1 mouse cellular context compared by ENCODE assay signal in the genomic region with DNA sequence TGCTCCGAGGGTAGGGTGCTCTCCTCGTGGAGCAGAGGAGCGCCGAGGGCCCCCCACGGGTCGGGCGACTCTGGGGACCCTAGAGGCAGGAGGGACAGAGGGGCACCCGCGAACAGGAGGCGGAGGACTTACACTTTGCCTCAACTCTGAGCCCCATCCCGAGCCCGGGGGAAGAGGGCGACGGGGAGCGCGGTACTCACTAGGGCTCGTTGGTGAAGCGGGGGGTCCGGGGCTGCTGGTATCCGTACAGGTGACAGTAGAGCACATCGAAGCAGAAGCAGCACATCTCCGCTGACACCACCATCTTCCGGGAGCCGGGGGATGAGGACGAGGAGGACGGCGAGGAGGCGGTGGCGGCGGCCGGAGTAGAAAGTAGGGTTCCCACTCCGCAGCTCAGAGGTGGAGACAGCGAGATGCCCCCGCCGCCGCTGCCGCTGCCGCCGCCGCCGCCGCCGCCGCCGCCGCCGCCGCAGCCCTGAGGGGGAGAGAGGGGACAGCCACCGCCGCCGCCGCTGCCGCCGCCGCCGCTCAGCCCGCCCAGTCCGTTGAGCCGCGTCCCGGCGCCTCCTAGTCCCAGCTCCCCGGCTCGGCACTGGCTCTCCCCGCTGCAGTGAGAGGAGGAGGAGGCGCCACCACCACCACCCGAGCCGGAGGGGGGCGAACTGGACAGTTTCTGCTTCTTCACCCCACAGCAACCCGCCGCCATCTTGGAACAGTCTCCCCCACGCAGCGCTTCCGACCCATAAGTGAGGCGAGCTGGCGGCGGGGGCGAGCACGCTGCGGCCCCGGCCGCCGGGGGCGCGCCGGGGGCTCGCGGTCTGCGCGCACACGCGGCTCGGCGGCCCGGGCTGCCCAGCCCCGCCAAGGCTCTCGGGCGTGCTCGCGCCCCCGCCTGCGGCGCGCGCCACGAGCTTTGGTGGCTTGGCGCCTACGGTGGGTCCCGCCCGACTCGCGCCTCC.
TF ChIP-seq lines count a peak whose summit lies in the region.

A gene (minus strand): TSS at position 721 of the 959 bp plus-strand sequence.

TF ChIP-seq in CH12.LX, 34 proteins besides CTCF, POLR2A, EP300 and RAD21 (continued from another document):
- peak; percentile 9; the same call in 1 of the 2 replicates for TF ChIP-seq HCFC1 (IDR thresholded peaks at IDR 0.05; ENCODE audit: low read depth, low read length)
- TF ChIP-seq USF1 (IDR thresholded peaks at IDR 0.05; ENCODE audit: low read depth, low read length), result no peak
- TF ChIP-seq NELFE (IDR thresholded peaks at IDR 0.05; ENCODE audit: low read depth, low read length), result peak; percentile 74
- TF ChIP-seq TBP (conservative IDR thresholded peaks at IDR 0.05; ENCODE audit: low read depth, low read length), result no peak
- TF ChIP-seq MXI1 (IDR thresholded peaks at IDR 0.05; ENCODE audit: low read depth, low read length), result no peak
- no peak for TF ChIP-seq SMC3 (IDR thresholded peaks at IDR 0.05; ENCODE audit: low read depth, low read length)
- TF ChIP-seq ZNF384 (IDR thresholded peaks at IDR 0.05; ENCODE audit: low read depth, low read length), result 0 out of 2 replicates have a peak, but pooled peaks have one; percentile 15
- TF ChIP-seq IRF4 (IDR thresholded peaks at IDR 0.05; ENCODE audit: low read depth, low read length), result peak; percentile 14; the same call in 1 of the 2 replicates
- no peak for TF ChIP-seq MAZ (IDR thresholded peaks at IDR 0.05; ENCODE audit: low read depth, low read length)
- peak; percentile 38 for TF ChIP-seq NRF1 (IDR thresholded peaks at IDR 0.05; ENCODE audit: low read depth, low read length)
- TF ChIP-seq TCF12 (IDR thresholded peaks at IDR 0.05; ENCODE audit: low read depth, low read length), result peak; percentile 61; the same call in 1 of the 2 replicates
- TF ChIP-seq ZMIZ1 (IDR thresholded peaks at IDR 0.05; ENCODE audit: low read depth, low read length), result 0 out of 2 replicates have a peak, but pooled peaks have one; percentile 34
- TF ChIP-seq MAX (IDR thresholded peaks at IDR 0.05; ENCODE audit: low read length), result no peak
- no peak for TF ChIP-seq JUND (conservative IDR thresholded peaks at IDR 0.05; ENCODE audit: low read depth, low read length)
- TF ChIP-seq ZC3H11A (IDR thresholded peaks at IDR 0.05; ENCODE audit: low read depth, low read length), result no peak
- TF ChIP-seq PAX5 (IDR thresholded peaks at IDR 0.05; ENCODE audit: low read length), result no peak
- TF ChIP-seq ELF1 (IDR thresholded peaks at IDR 0.05; ENCODE audit: low read depth, low read length), result no peak
- TF ChIP-seq CHD1 (IDR thresholded peaks at IDR 0.05; ENCODE audit: low read depth, low read length), result no peak
- no peak for TF ChIP-seq RCOR1 (conservative IDR thresholded peaks at IDR 0.05; ENCODE audit: low read depth, low read length)
- TF ChIP-seq ETS1 (conservative IDR thresholded peaks at IDR 0.05; ENCODE audit: low read depth, low read length), result no peak
- TF ChIP-seq POLR2AphosphoS2 (IDR thresholded peaks at IDR 0.05; ENCODE audit: low read depth, low read length), result no peak
- no peak for TF ChIP-seq GABPA (IDR thresholded peaks at IDR 0.05; ENCODE audit: insufficient replicate concordance, low read depth, low read length)
- no peak for TF ChIP-seq UBTF (IDR thresholded peaks at IDR 0.05; ENCODE audit: low read depth, low read length)
- TF ChIP-seq SIN3A (IDR thresholded peaks at IDR 0.05; ENCODE audit: low read length), result no peak
- TF ChIP-seq ZKSCAN1 (IDR thresholded peaks at IDR 0.05; ENCODE audit: borderline replicate concordance, low read depth, low read length), result no peak
